Mouse (Mus musculus) MEL (cell line): ENCODE measurements at regions not wholly inside any gene's neighbourhood (a gene's known extent, or its start where the extent isn't known, plus 50 kb on each side); places are given as distances from the start of the nearest gene placed in this dataset.

Experiments used
- CHD1 ChIP-seq: IDR thresholded peaks from 2 replicates; pipeline ENCODE4 v1.6.1; 2012; ENCODE audit warnings: low read depth, mild to moderate bottlenecking, inconsistent platforms, low read length, improper control_type of control experiment
- CTCF ChIP-seq, 3 experiments: IDR thresholded peaks in 2 of 3; conservative IDR thresholded peaks in 1 of 3; 2 replicates each; pipeline ENCODE4 v1.5.1; 2011 to 2012; ENCODE audit warnings: low read length in 3 of 3, low read depth in 2 of 3, mild to moderate bottlenecking in 2 of 3, improper control_type of control experiment in 1 of 3, inconsistent platforms in 1 of 3, mixed read lengths in 1 of 3, moderate library complexity in 1 of 3; ENCODE audit not compliant: control insufficient read depth in 1 of 3, insufficient read depth in 1 of 3, poor library complexity in 1 of 3, severe bottlenecking in 1 of 3
- EP300 ChIP-seq, 2 experiments: IDR thresholded peaks; 2 replicates each; pipeline ENCODE4 v1.6.1; 2011; ENCODE audit warnings: improper control_type of control experiment in 2 of 2, low read length in 2 of 2, low read depth in 1 of 2, mild to moderate bottlenecking in 1 of 2
- MAFK ChIP-seq: IDR thresholded peaks from 2 replicates; pipeline ENCODE4 v1.6.1; 2011; ENCODE audit warnings: low read depth, mild to moderate bottlenecking, low read length, improper control_type of control experiment, borderline replicate concordance
- POLR2A ChIP-seq, 2 experiments: IDR thresholded peaks; 2 replicates each; pipeline ENCODE4 v1.6.1; 2011 to 2012; ENCODE audit warnings: low read length in 2 of 2, mild to moderate bottlenecking in 2 of 2, control low read depth in 1 of 2, improper control_type of control experiment in 1 of 2, low read depth in 1 of 2, moderate library complexity in 1 of 2; ENCODE audit not compliant: control insufficient read depth in 1 of 2, insufficient read depth in 1 of 2, poor library complexity in 1 of 2
- ZC3H11A ChIP-seq: IDR thresholded peaks from 2 replicates; pipeline ENCODE4 v1.6.1; 2012; ENCODE audit warnings: low read depth, mild to moderate bottlenecking, inconsistent platforms, low read length, improper control_type of control experiment

DNA sequence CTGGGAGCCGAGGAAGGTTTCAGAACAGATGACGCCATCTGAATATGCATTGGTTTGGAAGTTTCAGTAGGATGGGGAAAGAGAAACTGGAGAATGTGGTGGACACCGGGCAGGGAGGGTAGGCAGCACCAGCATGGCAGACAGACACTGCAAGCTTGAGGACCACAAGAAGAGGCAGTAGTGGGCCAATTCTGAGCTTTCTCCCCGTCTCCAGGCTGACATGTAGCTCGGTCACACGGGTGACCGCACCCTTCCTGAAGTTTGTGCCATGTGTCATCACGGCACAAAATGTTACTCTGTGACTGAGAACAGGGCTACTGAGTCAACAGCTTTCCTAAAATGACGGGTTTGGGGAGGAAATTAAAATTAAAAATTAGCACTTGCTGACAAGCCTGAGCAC, 60.7 kb upstream of the Arntl start:
- TF ChIP-seq ZC3H11A = no peak
- no peak for TF ChIP-seq CHD1
- TF ChIP-seq EP300 (IDR thresholded peaks at IDR 0.05; ENCODE audit: low read depth in 1 of 2, low read length in 2 of 2) = no peak
- TF ChIP-seq POLR2A (IDR thresholded peaks at IDR 0.05; ENCODE audit: control insufficient read depth in 1 of 2, insufficient read depth in 1 of 2, low read depth in 1 of 2, low read length in 2 of 2, poor library complexity in 1 of 2) = no peak
- TF ChIP-seq CTCF (IDR thresholded peaks at IDR 0.05 in 2 of 3, conservative IDR thresholded peaks at IDR 0.05 in 1 of 3; ENCODE audit: control insufficient read depth in 1 of 3, insufficient read depth in 1 of 3, low read depth in 2 of 3, low read length in 3 of 3, poor library complexity in 1 of 3, severe bottlenecking in 1 of 3) = no peak
- no peak for TF ChIP-seq MAFK
